Mouse (Mus musculus) adrenal gland, postnatal 36 days (tissue): ENCODE data around the gene Irx3. TPM values are rescaled to one million over a fixed set of nuclear protein-coding genes. Genes with fewer than 3 reads are reported as not detected.

Experiments
- DNase-seq, 2 experiments: peaks; one replicate each; pipeline ENCODE4 v3.0.0; 2021; ENCODE audit warnings: mixed read lengths in 1 of 2
- long read RNA-seq, 2 experiments: library from polyadenylated mRNA; stranded (forward); transcript quantifications; one replicate each; pipeline ENCODE4 v2.0.0; 2021; ENCODE audit warnings: borderline sequencing depth in 2 of 2
- total RNA-seq, 2 experiments: library from RNA; stranded (reverse); gene quantifications; 2 replicates each; pipeline ENCODE4 v1.2.3; 2021

Gene Irx3
- 1 to 10 TPM; 9.0 to 9.5 TPM for total RNA-seq
- long read RNA-seq, experiment 1, transcript Irx3-202 (4 exons, 2,748 nt), result major isoform, 16 of 20 reads
- long read RNA-seq, experiment 1, partial matches to known transcripts, result 2 of 20 reads
- long read RNA-seq, experiment 1, other reads (novel, unspliced or antisense), result 2 of 20 reads
- long read RNA-seq, experiment 2, transcript Irx3-202 (4 exons, 2,748 nt), result major isoform, 7 of 7 reads
- long read RNA-seq, experiment 2, partial matches to known transcripts, result 0 of 7 reads
- long read RNA-seq, experiment 2, other reads (novel, unspliced or antisense), result 0 of 7 reads

GRCm38 (mm10) chr8:91801839-91802238 is at the start of gene Irx3:
Gene Irx3 (minus strand): TSS chr8:91802067.
- DNase-seq, result peak; percentile 91 to 92

- DNase-seq, result no peak
Observed at GRCm38 (mm10) chr8:91851359-91851758, 49.5 kb upstream of the Irx3 start.

- no peak for DNase-seq
Observed at GRCm38 (mm10) chr8:91849984-91850383, 48.1 kb upstream of the Irx3 start.

- no peak for DNase-seq
Observed at GRCm38 (mm10) chr8:91849529-91849928, 47.7 kb upstream of the Irx3 start.

- no peak for DNase-seq
Observed at GRCm38 (mm10) chr8:91845641-91846040, 43.8 kb upstream of the Irx3 start.

GRCm38 (mm10) chr8:91837131-91837530 is 35.3 kb upstream of the Irx3 start:
- DNase-seq, result no peak

GRCm38 (mm10) chr8:91836685-91837084 is 34.8 kb upstream of the Irx3 start:
- DNase-seq, result no peak

GRCm38 (mm10) chr8:91827661-91828060 is 25.8 kb upstream of the Irx3 start:
- no peak for DNase-seq

- no peak for DNase-seq
Observed at GRCm38 (mm10) chr8:91827192-91827591, 25.3 kb upstream of the Irx3 start.

GRCm38 (mm10) chr8:91823357-91823756 is 21.5 kb upstream of the Irx3 start:
- DNase-seq, result no peak

- DNase-seq, result peak; percentile 7 to 38
Observed at GRCm38 (mm10) chr8:91822746-91823145, 20.9 kb upstream of the Irx3 start.

- no peak for DNase-seq
Observed at GRCm38 (mm10) chr8:91821976-91822375, 20.1 kb upstream of the Irx3 start.

- no peak for DNase-seq
Observed at GRCm38 (mm10) chr8:91819778-91820177, 17.9 kb upstream of the Irx3 start.

- peak; percentile 65 to 74 for DNase-seq
Observed at GRCm38 (mm10) chr8:91818784-91819183, 16.9 kb upstream of the Irx3 start.

GRCm38 (mm10) chr8:91814106-91814505 is 12.2 kb upstream of the Irx3 start:
- no peak for DNase-seq

- DNase-seq, result no peak
Observed at GRCm38 (mm10) chr8:91806720-91807241, 4.9 kb upstream of the Irx3 start.

- no peak for DNase-seq
Observed at GRCm38 (mm10) chr8:91806084-91806719, 4.3 kb upstream of the Irx3 start.

- peak in 1 of 2 experiments; percentile 28 for DNase-seq
Observed at GRCm38 (mm10) chr8:91805254-91805671, 3.4 kb upstream of the Irx3 start.

GRCm38 (mm10) chr8:91804403-91805253 is 2.8 kb upstream of the Irx3 start:
- DNase-seq, result no peak

- no peak for DNase-seq
Observed at GRCm38 (mm10) chr8:91803515-91804402, 1.9 kb upstream of the Irx3 start.
